15 mouse cellular contexts compared by ENCODE assay signal in the genomic region with DNA sequence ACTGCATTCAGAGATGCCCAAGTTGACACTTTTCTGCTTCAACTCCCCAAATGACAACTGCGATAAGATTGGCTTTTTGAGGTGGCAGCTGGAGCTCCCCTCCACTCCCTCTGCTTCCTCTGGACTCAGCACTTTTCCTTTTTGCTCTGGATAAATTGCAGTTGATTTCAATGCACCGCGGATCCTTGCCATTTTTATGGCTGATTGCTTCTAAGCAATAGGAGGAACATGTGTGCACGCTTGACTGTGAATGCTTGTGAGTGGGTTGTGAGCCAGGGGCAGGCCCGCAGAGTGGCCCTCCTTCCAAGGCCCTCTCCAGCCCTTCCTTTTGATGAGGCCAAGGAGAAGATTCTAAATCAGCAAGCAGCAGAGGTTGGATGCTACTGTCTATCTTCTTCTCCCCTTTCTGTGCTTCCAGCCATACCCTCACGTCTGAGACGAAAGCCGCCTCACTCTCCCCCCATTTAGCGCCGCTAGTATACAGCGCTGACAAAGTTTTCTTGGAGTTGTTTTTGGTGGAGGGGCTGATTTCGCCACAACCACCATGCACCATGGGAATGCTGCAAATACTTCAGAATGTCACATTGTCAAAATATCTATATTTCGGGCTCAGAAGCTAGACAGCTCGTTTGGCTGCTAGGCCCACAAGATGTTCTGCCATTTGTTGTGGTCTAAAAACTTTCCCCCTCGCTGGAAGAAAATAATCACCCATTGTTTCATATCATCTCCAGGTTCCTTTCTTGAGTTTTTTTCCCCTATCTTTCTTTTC.
DNase-seq lines count a peak whose midpoint lies in the region; ATAC-seq lines count a peak whose summit lies in the region.
"Had no signal": no experiment of that assay in that cellular context is flagged by ENCODE, and none has a peak within 500 bp of the region (broad histone marks: within the 10 kb centered on the region; RNA-seq: fewer than 3 reads in every experiment).

No protein-coding gene starts in this region.

- no peak overlapping the region for H3K4me3 ChIP-seq in midbrain, embryonic 12.5 days
- H3K4me3 ChIP-seq in midbrain, embryonic 10.5 days, result no peak overlapping the region
- H3K4me3 ChIP-seq in hindbrain, embryonic 12.5 days, result no peak overlapping the region
- H3K4me3 ChIP-seq: kidney, embryonic 15.5 days; limb, embryonic 10.5 days; liver, embryonic 13.5 days; neural tube, embryonic 12.5 days had no signal

- DNase-seq in cerebellum, postnatal 10 days, result peak; percentile 38 to 55
- DNase-seq in cerebellum, postnatal 14 days, result no peak
- DNase-seq in midbrain, embryonic 10.5 days (ENCODE audit: low spot score), result no peak
- peak; percentile 73 for DNase-seq in retina, embryonic 14.5 days (ENCODE audit: low spot score)
- DNase-seq in spleen, postnatal 10 days (ENCODE audit: low spot score in 2 of 2), result no peak
- no peak for DNase-seq in embryo, embryonic 11 days
- DNase-seq: liver, embryonic 13.5 days; lung, postnatal 10 days had no signal

- H3K9me3 ChIP-seq in midbrain, embryonic 12.5 days, result no peaks in the 10 kb centered on the region
- no peaks in the 10 kb centered on the region for H3K9me3 ChIP-seq in midbrain, embryonic 10.5 days (replicated peaks)
- H3K9me3 ChIP-seq in hindbrain, embryonic 12.5 days (replicated peaks), result no peaks in the 10 kb centered on the region
- H3K9me3 ChIP-seq: kidney, embryonic 15.5 days; limb, embryonic 10.5 days; liver, embryonic 13.5 days; neural tube, embryonic 12.5 days had no signal

- peaks cover 40% of the 10 kb centered on the region for H3K4me1 ChIP-seq in midbrain, embryonic 12.5 days
- H3K4me1 ChIP-seq in midbrain, embryonic 10.5 days, result peaks cover 37% of the 10 kb centered on the region
- peaks cover 27% of the 10 kb centered on the region for H3K4me1 ChIP-seq in hindbrain, embryonic 12.5 days
- H3K4me1 ChIP-seq: kidney, embryonic 15.5 days; liver, embryonic 13.5 days had no signal

- no peaks in the 10 kb centered on the region for H3K36me3 ChIP-seq in midbrain, embryonic 12.5 days
- H3K36me3 ChIP-seq in midbrain, embryonic 10.5 days, result no peaks in the 10 kb centered on the region
- H3K36me3 ChIP-seq in hindbrain, embryonic 12.5 days, result no peaks in the 10 kb centered on the region
- H3K36me3 ChIP-seq: kidney, embryonic 15.5 days; limb, embryonic 10.5 days; liver, embryonic 13.5 days; neural tube, embryonic 12.5 days had no signal

- no peak overlapping the region for H3K9ac ChIP-seq in midbrain, embryonic 12.5 days (replicated peaks)
- no peak overlapping the region for H3K9ac ChIP-seq in hindbrain, embryonic 12.5 days
- H3K9ac ChIP-seq: kidney, embryonic 15.5 days; liver, embryonic 13.5 days; neural tube, embryonic 12.5 days had no signal

- H3K4me2 ChIP-seq in midbrain, embryonic 12.5 days (replicated peaks), result no peak overlapping the region
- no peak overlapping the region for H3K4me2 ChIP-seq in hindbrain, embryonic 12.5 days (replicated peaks)
- H3K4me2 ChIP-seq: kidney, embryonic 15.5 days; liver, embryonic 13.5 days; neural tube, embryonic 12.5 days had no signal

- H3K27me3 ChIP-seq in midbrain, embryonic 12.5 days, result no peaks in the 10 kb centered on the region
- H3K27me3 ChIP-seq in midbrain, embryonic 10.5 days (ENCODE audit: low read depth, poor library complexity, severe bottlenecking), result no peaks in the 10 kb centered on the region
- H3K27me3 ChIP-seq in hindbrain, embryonic 12.5 days, result no peaks in the 10 kb centered on the region
- H3K27me3 ChIP-seq: kidney, embryonic 15.5 days; liver, embryonic 13.5 days; neural tube, embryonic 12.5 days; Patski had no signal

- WGBS in midbrain, embryonic 12.5 days, result 75% methylated on average over 15 of the region's 15 CpGs
- WGBS in midbrain, embryonic 10.5 days, result 83% methylated on average over 15 of the region's 15 CpGs
- 58% methylated on average over 15 of the region's 15 CpGs for WGBS in hindbrain, embryonic 12.5 days

- ATAC-seq in midbrain, embryonic 12.5 days (ENCODE audit: low FRiP score, low read depth), result no peak
- no peak for ATAC-seq in hindbrain, embryonic 12.5 days (ENCODE audit: low FRiP score)
- ATAC-seq: inflammation-experienced regulatory T-cells, adult 6 months; Patski had no signal

- H3K27ac ChIP-seq in midbrain, embryonic 12.5 days (replicated peaks), result 0 out of 2 replicates have a peak overlapping the region, but pooled peaks have one; percentile 25
- no peak overlapping the region for H3K27ac ChIP-seq in midbrain, embryonic 10.5 days (replicated peaks)
- H3K27ac ChIP-seq in hindbrain, embryonic 12.5 days, result peak overlapping the region; percentile 52; the same call in 1 of the 2 replicates
- H3K27ac ChIP-seq: kidney, embryonic 15.5 days; limb, embryonic 10.5 days; liver, embryonic 13.5 days; neural tube, embryonic 12.5 days had no signal

Comparison
In these comparisons a context has a peak if more than half of its experiments do, and no peak if none do; other contexts are left out.
1. DNase-seq: peak in cerebellum, postnatal 10 days (2 of 2) and retina, embryonic 14.5 days (single experiment); none in cerebellum, postnatal 14 days (0 of 2), midbrain, embryonic 10.5 days (single experiment), spleen, postnatal 10 days (0 of 2) and embryo, embryonic 11 days (single experiment).